Mouse (Mus musculus): Measurements from ENCODE around the gene Dchs1.
A peak's percentile ranks its signal among the peaks of the same experiment; 100 is the strongest.
"Not testable (repeated sequence)": the region's sequence is repeated elsewhere in the genome, so short reads cannot be mapped to it uniquely, and the experiment has no call there.

Dchs1 gene

DNA sequence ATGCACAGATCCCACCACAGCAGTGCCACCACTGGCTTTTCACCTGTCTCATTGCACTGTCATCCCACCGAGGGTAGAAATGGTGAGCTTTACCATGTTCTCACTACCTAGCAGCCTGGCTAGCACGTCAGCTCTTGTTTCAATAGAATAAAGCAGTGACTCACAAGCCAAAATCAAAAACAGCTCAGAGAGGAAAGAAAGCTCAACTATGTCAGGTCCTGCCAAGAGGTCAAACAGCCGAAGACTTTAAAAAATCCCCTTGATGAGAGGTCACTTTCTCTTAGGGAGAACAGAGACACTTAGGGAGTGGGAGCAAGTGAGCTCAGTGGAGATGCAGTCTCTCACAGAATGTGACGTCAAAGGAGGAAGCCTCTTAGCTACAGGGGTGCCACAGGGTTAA is 3.6 kb downstream of the Dchs1 start:
- DNase-seq (ENCODE audit: low read depth, low spot score), result no peak

DNA sequence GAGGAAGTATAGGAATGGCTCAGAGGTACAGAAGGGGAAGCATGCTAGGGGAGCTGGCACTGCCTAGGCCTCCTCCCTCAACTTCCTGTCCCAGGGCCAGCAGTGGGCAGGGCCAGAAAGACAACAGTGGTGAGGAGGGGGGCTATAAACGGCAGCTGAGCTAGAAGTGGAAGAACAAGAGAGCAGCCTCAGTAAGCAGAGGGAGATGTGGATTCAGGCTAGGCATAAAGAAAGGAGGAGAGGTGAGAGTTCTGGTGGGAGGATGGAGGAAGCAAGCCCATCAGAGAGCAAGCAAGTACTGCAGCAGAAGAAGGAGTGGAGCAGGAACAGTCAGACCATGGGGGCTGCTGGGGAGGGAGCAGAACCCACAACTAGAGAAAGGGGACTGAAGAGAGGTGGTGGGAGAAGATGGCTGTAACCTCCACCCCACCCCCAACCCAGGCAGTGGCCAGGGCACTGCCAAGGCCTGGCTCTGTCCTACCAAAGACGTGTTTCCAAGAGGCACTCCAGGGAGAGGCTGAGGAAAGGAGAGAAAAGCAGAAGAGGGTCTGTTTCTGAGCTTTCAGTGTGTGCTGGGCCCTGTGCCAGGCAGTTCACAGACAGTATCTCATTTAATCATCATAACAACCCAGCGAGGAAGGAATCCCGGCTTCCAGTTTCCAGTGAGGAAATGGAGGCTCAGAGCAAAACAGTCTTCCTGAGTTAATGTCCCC is 8.7 kb downstream of the Dchs1 start:
- DNase-seq (ENCODE audit: low read depth, low spot score), result no peak

DNA sequence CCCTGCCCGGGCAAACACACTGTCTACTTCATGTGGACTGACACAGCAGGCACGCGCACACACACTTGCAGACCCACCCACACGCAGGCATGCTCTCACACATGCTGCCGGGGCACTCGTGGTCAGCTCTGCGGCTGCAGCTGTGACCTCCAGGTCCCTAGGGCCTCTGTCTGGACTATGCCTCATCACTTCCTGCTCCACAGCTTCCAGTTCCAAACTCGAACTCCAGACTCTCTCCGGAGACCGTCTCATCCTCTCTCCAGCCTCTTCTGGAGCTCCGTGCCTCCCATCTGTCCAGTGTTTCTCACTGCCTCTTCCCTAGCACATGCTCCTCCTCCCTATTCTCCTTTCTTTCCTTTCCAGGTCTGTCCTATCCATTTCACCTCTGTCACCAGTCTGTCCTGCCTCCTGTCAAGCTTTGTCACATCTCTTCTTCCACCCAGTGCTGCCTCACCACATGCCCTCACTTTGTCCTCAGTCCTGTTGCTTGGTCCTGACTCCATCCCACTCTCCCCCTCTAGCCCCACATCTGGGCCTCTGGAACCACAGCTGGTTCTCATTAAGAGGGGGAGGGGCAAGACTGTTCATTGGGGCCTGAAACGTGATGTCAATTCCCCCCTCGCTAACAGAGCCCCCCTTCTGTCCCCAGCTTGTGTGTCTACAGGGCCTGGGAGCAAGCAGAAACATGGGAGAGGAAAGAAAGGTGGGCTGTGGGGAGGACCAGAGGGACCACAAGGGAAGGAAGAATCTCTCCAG is 9.5 kb downstream of the Dchs1 start:
- DNase-seq (ENCODE audit: low read depth, low spot score), result peak; percentile 88

DNA sequence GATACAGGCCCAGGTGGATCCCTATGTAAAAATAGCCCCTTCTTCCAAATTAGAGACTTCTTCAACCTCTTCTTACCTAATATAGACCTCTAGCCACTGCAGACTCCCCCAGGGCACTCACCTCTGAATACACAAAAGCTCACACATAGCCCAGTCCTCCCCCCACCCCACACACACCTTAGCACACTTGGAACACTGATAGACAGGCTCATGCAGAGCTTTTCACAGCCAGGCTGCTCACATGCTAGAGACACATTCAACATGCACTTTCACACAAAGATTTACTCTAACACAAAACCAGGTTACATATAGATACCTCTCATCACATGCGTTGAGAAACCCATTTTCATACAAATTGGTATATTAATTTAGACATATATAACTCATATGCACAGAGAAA is 10.1 kb downstream of the Dchs1 start:
- DNase-seq (ENCODE audit: low read depth, low spot score), result no peak

DNA sequence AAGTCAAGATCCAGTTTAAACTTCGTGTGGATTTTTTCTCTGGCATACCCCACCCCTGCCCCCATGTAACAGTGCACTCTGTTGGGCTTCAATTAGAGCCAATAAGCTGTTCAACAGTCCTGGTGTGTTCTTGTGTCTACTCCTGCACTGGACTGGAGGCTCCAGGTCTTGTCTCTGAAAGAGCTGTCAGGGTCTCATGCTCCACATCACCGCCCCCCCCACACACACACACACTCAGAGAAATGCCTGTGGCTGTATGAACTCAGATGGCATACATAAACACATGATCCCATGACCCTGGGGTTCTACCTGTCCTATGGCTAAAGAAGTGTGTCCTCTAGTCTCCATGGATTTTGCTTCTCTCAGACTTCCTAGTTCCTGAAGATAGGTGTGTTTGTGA is 11.4 kb downstream of the Dchs1 start:
- no peak for DNase-seq (ENCODE audit: low read depth, low spot score)

DNA sequence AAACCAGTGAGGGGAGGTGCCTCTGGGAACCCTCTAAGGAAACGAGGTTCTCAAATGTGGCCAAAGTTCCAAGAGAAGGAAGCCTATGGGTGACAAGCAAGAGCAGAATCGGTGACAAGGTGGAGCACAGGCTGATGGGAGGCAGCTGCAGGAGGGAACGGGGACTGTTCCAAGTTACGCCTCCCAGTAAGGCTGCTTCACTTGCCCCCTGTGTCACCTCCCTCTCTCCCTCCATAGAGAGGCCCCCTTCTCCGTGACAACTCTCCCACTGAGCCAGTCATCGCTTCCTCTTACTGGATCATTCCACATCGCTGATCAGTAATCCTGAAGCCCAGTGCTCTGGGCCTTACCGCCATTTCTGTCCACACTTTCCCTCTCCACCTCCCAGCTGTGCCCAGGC is 12.8 kb downstream of the Dchs1 start:
- no peak for DNase-seq (ENCODE audit: low read depth, low spot score)

DNA sequence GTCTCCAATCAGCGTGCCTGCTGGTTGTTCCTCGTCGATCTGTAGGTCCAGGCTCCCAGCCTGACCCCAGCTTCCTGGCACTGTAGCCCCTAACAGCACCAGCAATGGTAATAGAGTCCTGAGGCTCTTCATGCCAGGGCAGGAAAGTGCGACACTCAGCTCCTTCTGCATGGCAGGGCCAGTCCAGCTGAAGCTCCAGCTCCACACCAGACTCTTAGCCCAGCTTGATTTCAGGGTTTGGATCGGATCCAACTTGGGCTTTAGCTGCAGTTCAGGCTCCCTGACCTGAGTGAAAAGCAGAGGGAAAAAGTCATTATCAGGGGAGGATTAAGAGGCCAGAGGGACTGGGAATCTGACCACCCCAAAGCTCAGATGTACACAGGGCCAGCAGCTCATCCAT is 14.4 kb downstream of the Dchs1 start:
- no peak for DNase-seq (ENCODE audit: low read depth, low spot score)

DNA sequence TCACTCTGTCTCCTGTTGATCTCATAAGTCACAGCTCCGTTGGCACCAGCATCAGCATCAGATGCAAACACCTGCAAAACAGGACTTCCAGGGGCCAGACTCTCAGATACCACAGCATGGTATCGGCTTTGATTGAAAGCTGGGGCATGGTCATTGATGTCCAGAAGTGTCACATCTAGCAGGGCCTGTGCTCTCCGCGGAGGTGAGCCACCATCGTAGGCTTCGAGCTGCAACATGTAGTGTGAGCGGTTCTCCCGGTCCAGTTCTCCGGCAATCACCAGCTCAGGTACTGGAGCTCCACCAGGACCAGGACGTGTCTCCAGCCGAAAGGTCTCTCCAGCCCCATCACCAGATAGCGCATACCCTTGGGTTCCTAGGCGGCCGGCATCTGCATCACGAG is 15.1 kb downstream of the Dchs1 start:
- no peak for DNase-seq (ENCODE audit: low read depth, low spot score)

DNA sequence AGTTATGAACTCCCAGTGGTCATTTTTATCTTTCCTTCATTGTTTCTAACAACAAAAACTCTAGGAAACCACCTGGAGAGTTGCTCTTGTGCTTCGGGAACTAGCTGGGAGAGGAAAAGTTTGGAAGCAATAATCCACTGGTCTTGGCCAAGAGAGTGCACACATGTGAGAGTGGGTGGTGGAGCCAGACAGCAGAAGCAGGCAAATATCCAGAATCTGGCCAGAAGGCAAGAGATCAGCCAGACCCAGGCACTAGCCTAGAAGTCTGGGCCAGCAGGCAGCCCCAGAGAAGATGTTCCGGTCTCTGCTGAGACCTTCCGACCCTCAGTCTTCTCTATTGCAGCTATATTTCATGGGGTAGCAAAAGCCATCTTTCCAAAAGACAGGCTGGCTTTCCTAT is 17.5 kb downstream of the Dchs1 start:
- DNase-seq (ENCODE audit: low read depth, low spot score), result no peak

DNA sequence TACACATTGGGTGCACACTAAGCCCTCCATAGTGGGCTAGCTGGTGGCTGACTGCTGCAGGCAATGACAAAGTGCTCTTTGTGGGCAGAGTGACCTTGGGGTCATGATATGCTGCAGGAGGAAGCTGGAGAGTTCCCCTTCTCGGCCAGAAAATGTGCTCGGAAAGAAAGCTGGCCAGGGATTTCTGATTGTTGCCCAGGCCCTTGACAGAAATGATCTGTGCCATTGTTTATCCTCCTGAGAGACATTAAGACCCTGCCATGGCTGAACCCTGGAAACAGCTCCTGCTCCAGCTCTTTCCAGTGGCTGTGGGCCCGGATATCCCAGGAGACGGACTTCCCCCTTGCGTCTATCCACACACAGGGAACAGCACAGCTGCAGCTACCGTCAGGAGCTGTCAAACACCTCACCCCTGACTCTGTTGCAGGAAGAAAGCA is 19.7 kb downstream of the Dchs1 start:
- peak; percentile 60 for DNase-seq (ENCODE audit: low read depth, low spot score)

DNA sequence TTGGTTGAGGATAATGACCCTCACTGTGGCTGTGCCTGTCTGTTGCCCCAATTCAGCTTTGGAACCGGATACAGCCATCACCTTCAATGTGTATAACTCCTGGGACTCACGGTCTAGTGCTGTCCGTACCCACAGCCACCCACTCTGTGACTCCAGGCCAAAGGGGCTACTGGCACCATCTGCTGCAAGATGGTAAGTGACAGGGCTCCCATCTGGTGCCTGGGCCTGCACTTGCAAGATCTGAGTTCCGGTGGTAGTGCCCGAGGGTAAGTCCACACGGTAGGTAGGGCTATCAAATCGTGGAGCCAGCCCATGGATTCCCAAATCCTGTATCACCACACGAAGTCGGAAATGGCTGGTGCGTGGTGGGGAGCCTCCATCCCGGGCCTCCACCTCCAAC is 23.1 kb downstream of the Dchs1 start:
- DNase-seq (ENCODE audit: low read depth, low spot score), result no peak

DNA sequence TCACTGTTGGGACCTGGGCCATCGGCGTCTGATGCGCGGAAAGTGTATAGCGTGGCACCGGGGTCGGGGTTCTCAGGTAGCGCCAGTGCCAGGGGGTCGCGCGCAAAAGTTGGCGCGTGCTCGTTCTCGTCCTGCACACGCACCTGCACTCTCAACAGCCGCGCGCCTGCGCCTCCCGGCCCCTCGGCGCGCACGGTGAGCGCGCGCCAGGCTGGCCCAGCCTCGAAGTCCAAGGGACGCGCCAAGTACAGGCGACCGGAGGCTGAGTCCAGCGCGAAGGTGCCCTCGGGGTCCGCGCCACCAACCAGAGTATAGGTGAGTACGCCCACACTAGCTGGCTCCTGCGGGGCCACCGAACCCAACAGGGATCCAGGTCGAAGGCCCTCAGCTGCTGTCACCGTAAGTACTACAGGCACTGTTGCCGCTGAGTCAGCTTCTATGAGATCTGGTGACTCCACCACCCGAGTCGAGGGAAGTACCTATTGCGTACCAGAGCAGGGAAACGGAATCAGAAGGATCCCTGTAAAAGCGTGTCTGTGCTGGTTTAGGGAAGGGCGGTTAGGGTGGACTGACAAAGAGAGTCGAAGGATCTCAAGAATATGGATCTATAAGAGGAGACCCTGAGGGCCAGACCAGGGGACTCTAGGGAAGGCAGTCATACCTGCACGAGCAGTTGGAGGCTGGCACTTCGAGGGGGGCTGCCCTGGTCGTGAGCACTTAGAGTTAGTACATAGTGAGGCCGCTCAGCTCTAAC is 24.8 kb downstream of the Dchs1 start:
- DNase-seq (ENCODE audit: low read depth, low spot score), result no peak

DNA sequence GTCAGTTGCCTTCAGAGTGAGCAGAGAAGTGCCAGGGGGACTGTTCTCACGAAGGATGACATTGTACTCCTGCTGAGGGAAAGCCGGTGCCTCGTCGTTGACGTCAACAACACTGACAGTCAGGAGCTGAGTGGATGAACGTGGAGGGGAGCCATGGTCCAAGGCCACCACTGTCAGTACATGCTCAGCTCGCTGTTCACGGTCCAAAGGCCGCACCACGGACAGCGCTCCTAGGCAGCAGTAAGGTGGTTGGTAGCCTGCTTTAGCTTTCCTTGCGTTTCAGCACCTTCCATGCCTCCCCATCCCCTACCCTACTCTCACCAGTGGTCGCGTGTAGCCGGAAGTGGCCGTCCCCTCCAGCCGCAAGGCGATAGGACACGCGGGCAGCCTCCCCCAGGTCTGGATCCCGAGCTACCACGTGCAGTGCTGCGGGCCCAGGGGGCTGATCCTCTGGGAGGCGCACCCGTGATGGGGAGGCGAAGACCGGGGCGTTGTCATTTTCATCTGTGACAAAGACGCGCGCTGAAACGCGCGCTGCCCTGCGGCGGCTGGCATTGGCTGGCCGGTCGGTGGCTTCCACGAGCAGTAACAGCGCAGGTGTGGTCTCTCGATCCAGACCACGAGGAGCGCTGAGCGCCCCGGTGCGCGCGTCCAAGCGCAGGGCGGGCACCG is 25.5 kb downstream of the Dchs1 start:
- no peak for DNase-seq (ENCODE audit: low read depth, low spot score)

DNA sequence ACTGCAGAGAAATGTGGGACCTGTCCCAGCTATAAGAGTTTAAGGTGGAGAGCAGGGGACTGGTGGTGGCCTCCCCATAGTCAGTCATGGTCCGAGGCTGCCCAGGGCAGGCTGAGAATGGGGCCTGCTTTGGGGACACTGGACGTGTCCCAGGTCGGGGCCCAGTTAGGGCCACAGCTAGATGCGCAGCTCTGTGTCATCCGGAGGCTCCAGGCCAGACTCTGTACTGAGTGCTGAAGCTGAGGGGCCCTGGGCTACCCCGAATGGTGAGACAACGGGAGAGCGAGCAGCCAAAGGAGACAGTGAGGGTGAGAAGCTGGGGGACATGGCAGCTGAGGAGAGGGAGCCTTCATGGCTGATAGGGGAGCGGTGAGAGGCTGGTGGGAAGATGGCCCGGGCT is 34.2 kb downstream of the Dchs1 start:
- DNase-seq (ENCODE audit: low read depth, low spot score), result no peak

DNA sequence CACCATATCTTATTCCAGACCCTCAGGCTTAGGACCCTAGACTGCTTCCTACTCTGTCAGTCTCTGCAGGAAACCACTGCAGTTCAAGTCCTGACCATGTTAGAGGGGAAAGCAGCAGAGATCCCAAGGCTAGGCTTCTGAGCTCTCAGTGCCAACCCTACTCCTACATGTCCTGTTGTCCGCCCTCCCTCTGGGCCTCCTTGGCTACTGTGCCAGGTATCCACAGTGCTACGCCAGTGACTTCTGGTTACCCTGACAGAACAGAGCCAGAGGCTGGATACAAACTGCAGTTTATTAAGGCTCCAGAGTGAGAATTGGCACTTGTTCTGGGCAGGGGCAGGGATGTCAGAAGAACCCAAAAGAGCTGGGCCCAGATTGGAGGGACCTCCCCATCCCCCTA is 34.7 kb downstream of the Dchs1 start:
- DNase-seq (ENCODE audit: low read depth, low spot score), result no peak

DNA sequence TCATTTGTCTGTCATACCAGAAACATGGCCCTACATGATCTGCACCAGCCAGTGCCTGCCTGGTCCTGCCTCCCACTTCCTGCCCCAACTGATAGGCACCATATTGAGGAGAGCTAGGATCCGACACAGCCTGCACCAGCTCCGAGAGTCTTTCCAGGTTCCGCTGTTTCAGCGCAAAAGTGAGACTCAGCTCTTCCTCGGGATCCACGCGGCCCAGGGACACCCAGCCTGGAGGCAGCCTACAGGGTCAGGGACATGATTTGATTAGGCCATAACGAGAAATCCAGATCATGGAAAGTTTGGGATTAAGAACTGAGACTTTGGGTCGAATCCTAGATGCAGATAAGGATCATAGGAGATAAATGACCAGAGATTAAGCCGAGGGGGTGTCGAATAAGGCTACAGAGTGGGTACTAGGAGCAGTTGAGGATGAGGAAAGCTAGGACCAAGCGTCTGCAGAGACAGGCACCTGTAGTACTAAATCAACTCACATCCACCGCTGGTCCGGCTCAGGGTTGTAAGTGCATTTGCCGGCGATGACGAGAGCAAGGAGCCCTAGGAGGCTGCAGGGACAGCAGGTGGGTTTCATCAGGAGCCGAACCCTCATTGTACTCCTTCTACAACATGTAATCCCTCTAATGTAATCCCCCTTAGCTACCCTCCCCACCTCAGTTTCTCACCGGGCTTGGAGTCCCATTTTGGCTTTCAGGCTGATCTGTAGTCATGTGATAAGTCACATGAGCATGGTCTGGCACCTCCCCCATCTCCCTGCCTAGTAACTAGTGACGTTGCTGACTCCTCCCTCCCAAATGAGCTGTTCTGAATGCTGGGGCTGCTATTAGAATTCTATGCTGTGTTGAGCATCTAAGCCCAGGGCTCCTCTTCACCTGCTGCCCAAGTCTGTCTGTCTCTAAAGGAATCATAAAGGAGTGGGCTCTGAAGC is 35.7 kb downstream of the Dchs1 start, which contains the start of gene Tpp1:
TSS of gene Tpp1 (minus strand) at position 745 of the 943 bp plus-strand sequence.
- peak; percentile 93 for DNase-seq (ENCODE audit: low read depth, low spot score)

DNA sequence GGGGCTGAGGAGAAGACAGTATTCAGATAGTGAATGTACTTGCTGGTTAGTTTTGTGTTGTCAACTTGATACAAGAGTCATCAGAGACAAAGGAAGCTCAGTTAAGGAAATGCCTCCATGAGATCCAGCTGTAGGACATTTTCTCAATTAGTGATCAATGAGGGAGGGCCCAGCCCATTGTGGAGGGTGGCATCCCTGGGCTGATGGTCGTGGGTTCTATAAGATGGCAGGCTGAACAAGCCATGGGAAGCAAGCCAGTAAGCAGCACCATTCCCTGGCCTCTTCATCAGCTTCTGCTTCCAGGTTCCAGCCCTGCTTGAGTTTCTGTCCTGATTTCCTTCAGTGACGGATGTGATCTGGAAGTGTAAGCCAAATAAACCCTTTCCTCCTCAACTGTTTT is 39.7 kb downstream of the Dchs1 start:
- no peak for DNase-seq (ENCODE audit: low read depth, low spot score)

DNA sequence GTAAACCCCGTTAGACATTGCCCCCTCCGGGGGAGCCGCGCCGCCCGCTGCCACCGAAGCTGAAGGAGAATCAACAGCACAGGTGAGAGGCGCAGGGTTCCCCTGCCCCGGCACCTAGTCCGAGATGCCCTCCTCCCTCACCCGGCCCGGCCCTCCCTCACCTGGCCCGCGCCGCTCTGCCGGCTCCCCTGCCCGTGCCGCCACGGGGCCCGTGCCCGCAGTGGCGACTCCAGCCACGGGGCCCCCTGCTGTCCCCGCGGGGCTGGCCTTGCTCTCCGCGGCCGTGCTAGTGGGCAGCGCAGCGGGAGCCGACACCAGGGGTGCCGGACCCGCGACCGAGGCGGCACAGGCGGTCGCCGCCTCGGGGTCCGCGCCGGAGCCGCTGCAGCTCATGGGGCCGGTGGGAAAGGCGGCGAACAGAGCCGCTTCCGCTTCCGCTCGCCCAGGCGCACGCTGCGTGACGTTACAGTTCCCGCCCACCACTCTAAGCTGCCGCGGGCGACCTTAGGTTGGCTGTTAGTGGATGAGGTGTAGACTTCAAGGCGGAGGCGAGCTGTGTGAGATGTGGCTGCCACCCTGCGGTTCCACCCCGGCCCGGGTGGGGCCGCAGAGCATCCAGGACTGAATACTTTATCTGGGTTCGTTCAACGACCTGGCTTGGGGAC is 43.4 kb downstream of the Dchs1 start, which contains the start of gene Taf10:
TSS of gene Taf10 (minus strand) at position 436 of the 665 bp plus-strand sequence.
- peak; percentile 94 for DNase-seq (ENCODE audit: low read depth, low spot score)

DNA sequence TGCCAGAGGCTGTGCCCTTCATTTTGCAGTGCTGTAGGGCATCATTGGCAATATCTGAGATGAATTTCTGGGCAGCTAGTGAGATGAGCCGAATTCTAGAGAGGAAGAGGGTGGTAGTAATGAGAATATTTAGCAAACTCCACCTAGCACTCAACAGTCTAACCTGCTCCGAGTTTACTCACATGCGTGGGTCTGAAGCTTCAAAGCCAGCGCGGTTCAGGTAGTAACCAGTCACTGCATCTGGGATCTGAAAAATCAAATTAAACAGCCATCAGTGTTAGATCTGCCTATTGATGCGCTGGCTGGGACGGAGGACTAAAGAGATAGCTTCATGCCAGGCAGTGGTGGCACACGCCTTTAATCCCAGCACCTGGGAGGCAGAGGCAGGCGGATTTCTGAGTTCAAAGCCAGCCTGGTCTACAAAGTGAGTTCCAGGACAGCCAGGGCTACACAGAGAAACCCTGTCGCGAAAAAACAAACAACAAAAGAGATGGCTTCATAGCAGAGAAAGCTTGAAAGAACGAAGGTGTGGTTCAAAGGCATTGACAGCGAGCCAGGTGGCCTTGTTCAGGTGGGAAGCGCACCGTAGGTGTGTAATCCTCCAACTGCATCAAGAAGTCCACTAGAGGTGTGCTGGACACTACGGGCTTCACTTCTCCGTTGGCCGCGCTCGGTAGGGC is 44.1 kb downstream of the Dchs1 start:
- not testable (repeated sequence) for DNase-seq (ENCODE audit: low read depth, low spot score)
